Mouse (Mus musculus) kidney, postnatal 0 days (tissue): ENCODE results near the gene Creg2. TPM values are rescaled to one million over a fixed set of nuclear protein-coding genes. Genes with fewer than 3 reads are reported as not detected.

ENCODE experiments used
- ATAC-seq: fragments of 200-750 bp; cut with Nextera tagmentation; replicated peaks from 2 replicates; pipeline ENCODE4 v1.8.0; 2017; ENCODE audit warnings: low read depth, moderate number of reproducible peaks, moderate TSS enrichment, moderate library complexity; ENCODE audit not compliant: low FRiP score
- DNase-seq: peaks from one replicate; pipeline ENCODE4 v3.0.0-alpha.2; 2016; ENCODE audit warnings: low spot score
- H3K27ac ChIP-seq: fragments of 300-500 bp; sonication (generic); 2 replicates; pipeline ENCODE4 v1.5.1; 2014; ENCODE audit warnings: mild to moderate bottlenecking
- H3K27me3 ChIP-seq: fragments of 300-500 bp; sonication (generic); 2 replicates; pipeline ENCODE4 v1.6.1; 2014; ENCODE audit warnings: low read length, mixed read lengths; ENCODE audit not compliant: insufficient read depth
- H3K36me3 ChIP-seq: fragments of 300-500 bp; sonication (generic); 2 replicates; pipeline ENCODE4 v1.6.1; 2014; ENCODE audit warnings: low read length, mixed read lengths; ENCODE audit not compliant: insufficient read depth
- H3K4me1 ChIP-seq: fragments of 300-500 bp; sonication (generic); replicated peaks from 2 replicates; pipeline ENCODE4 v1.6.1; 2014; ENCODE audit warnings: antibody characterized with exemption, low read length, mixed read lengths; ENCODE audit not compliant: insufficient read depth
- H3K4me2 ChIP-seq: fragments of 300-500 bp; sonication (generic); 2 replicates; pipeline ENCODE4 v1.6.1; 2014; ENCODE audit warnings: mild to moderate bottlenecking, low read length, moderate library complexity, mixed read lengths
- H3K4me3 ChIP-seq: fragments of 300-500 bp; sonication (generic); replicated peaks from 2 replicates; pipeline ENCODE4 v1.5.1; 2014; ENCODE audit warnings: low read depth, low read length
- H3K9ac ChIP-seq: fragments of 300-500 bp; sonication (generic); 2 replicates; pipeline ENCODE4 v1.6.1; 2014; ENCODE audit warnings: low read depth, low read length
- H3K9me3 ChIP-seq: fragments of 300-500 bp; sonication (generic); replicated peaks from 2 replicates; pipeline ENCODE4 v1.6.1; 2016; ENCODE audit warnings: low read length, inconsistent platforms, mixed read lengths
- CTCF ChIP-seq: IDR thresholded peaks from 2 replicates; pipeline ENCODE4 v1.5.1; 2016; ENCODE audit warnings: antibody characterized with exemption, low read depth, mild to moderate bottlenecking, moderate library complexity
- WGBS: fragments of 180-500 bp; shearing (Covaris S2); extraction: QIAGEN DNeasy Blood & Tissue Kit; methylation state at CpG from one replicate; pipeline ENCODE4 v1.1.7; 2014; 5-methylcytosine and 5-hydroxymethylcytosine counted together
- polyA plus RNA-seq: library from polyadenylated mRNA; unstranded; fragments of >200 nt; fragmentation: Nextera tagmentation; extraction: Ambion mirVana; gene quantifications from 2 replicates; pipeline ENCODE4 v1.2.1, GENCODE M21; 2015

The Creg2 gene
- polyA plus RNA-seq, 1 experiment from 2014 or later = 0.05 TPM

GRCm38 (mm10) chr1:39571653-39572052, 79.6 kb downstream of the Creg2 start:
- no peak overlapping the region for H3K4me3 ChIP-seq
- no peak overlapping the region for H3K9ac ChIP-seq
- peaks cover 11% of the 10 kb centered on the region; the same call in 1 of the 2 replicates for H3K4me1 ChIP-seq
- H3K27ac ChIP-seq = no peak overlapping the region
- WGBS = 31% methylated on average over 6 of the region's 6 CpGs
- H3K9me3 ChIP-seq = no peaks in the 10 kb centered on the region
- no peak overlapping the region for H3K4me2 ChIP-seq
- DNase-seq = no peak
- no peak for TF ChIP-seq CTCF
- no peaks in the 10 kb centered on the region for H3K27me3 ChIP-seq
- H3K36me3 ChIP-seq = 0 out of 2 replicates have a peak, but pooled peaks cover 2% of the 10 kb centered on the region
- ATAC-seq = no peak

Other genes with a start within 250 kb of the Creg2 start
- 7.3 and 7.6 TPM in 2 replicates for gene Tbc1d8, start 172.7 kb downstream of the Creg2 start, polyA plus RNA-seq
- 16.8 and 18.6 TPM in 2 replicates for gene Cnot11, start 116.5 kb downstream of the Creg2 start, polyA plus RNA-seq
- 26.4 and 27.7 TPM in 2 replicates for gene Rnf149, start 74.1 kb downstream of the Creg2 start, polyA plus RNA-seq
- 0.22 and 0.29 TPM in 2 replicates for gene Rfx8, start 69.5 kb upstream of the Creg2 start, polyA plus RNA-seq
- gene Gm3646, start 153.9 kb upstream of the Creg2 start, polyA plus RNA-seq = not detected in 2 replicates
- 14.4 and 16.2 TPM in 2 replicates for gene Map4k4, start 249.4 kb upstream of the Creg2 start, polyA plus RNA-seq